Mouse (Mus musculus): ENCODE results near the gene Mga.

GRCm38 (mm10) chr2:119916007-119916406, 19.0 kb downstream of the Mga start:
- TF ChIP-seq CTCF (IDR thresholded peaks at IDR 0.05): no peak
- no peak for TF ChIP-seq EP300 (IDR thresholded peaks at IDR 0.05)
